Mouse (Mus musculus) frontal cortex, postnatal 14 days (tissue): ENCODE data around the gene Doc2a.

Experiments used
- DNase-seq, 2 experiments: peaks; one replicate each; pipeline ENCODE4 v3.0.0; 2022; ENCODE audit warnings: low spot score in 2 of 2

Doc2a gene

DNA sequence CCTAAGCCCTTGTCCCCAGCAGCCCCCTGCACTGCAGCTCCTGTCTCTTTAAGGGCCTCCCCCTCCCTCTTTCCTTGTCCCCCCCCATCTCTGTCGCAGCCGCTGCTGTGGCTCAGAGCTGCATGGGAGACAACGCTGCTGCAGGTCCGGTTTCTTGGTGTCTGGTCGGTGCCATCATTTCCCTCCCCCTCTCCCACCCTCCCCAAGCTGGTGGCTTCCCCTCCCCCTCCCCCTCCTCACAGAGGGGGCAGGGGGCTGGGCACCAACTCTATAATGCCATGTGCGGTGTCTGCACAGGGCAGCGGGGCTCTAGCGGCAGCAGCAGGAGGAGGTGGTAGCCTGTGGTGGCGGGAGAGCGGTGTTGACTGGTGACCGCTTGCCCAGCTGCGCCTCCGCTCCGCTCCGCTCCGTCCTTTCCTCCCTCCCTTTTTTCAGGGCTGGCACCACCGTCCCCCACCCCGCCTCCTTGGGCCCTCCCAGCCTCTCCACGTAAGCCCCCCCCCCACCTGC lies 24.0 kb upstream of the Doc2a start:
- no peak for DNase-seq

DNA sequence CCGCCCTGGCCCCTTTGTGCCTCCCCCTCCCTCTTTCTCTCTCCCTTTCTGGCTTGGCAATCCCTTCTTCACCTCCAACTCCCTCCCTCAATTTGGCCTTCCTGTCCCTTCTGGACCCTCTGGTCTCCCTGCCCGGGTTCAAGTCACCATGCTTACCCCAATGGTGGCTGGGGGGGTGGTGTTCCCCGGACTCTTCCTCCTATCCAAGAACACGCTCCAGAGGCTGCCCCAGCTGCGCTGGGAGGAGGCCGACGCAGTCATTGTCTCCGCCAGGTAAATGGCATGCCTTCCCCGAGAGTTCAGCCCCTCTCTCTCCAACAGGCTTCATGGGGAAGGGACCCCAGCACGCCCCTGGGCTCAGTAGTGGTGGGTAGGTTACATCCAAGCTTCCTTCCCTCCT lies 23.3 kb upstream of the Doc2a start:
- no peak for DNase-seq

DNA sequence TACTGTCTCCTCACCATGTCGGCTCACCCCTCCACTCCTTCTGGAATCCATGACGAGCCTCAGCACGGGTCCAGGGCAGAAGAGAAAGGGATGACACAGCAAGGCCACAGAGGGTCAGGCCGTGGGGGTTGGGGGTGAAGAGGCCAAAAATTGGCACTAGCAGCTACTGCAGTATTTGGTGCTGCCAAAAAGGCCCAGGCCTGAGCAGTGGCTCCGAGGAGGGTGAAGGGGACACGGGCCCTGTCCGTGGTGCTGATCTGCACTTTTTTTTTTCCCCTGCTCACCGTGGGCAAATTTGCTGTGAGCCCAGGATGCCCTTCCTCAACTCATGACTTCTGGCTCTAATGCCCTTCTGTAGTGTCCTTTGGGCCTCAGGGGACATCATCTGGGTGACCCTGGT lies 21.8 kb upstream of the Doc2a start:
- DNase-seq = no peak

DNA sequence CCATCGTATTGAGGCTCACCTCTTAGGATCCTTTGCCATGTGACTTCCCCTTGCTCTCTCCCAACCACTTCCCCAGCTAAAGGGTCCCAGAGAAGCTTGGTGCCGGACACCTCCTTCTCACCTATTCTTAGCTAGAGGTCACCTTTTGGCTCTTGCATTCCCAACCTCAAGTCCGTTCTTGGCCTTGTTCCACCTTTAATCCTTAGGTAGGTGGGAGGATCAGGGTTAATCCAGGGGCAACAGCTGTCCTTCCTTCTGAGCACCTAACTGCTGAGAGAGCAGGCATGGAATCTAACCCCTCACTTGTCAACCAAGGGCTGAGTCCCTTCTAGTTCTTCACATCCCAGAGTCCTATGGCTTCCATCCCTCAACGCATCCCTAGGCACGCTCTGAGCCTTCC lies 21.3 kb upstream of the Doc2a start:
- DNase-seq = no peak

GRCm38 (mm10) chr7:126831539-126831938 lies 15.7 kb upstream of the Doc2a start, which contains the start of gene 4930451I11Rik:
Gene 4930451I11Rik (minus strand): TSS chr7:126831639.
- no peak for DNase-seq

- DNase-seq = peak; percentile 67 to 75
Observed at GRCm38 (mm10) chr7:126832036-126832598, 15.1 kb upstream of the Doc2a start.

DNA sequence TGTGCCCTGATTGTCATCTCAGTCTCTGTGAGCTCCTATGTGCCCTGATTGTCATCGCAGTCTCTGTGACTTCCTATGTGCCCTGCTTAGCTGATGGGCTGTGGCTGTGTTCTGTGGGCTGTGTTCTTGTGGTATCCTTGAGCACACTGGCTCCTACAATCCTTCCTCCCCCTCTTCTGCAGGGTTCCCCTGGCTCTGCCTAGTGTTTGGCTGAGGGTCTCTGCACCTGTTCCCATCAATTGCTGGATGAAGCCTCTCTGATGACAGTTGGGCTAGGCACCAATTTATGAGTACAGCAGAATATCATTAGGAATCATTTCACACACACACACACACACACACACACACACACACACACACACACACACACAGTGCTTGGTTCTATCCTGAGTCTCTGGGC lies 13.9 kb upstream of the Doc2a start:
- DNase-seq = no peak

- DNase-seq = no peak
Observed at GRCm38 (mm10) chr7:126843276-126843675, 3.9 kb upstream of the Doc2a start.

GRCm38 (mm10) chr7:126845516-126845915 lies 1.7 kb upstream of the Doc2a start:
- DNase-seq = no peak

DNA sequence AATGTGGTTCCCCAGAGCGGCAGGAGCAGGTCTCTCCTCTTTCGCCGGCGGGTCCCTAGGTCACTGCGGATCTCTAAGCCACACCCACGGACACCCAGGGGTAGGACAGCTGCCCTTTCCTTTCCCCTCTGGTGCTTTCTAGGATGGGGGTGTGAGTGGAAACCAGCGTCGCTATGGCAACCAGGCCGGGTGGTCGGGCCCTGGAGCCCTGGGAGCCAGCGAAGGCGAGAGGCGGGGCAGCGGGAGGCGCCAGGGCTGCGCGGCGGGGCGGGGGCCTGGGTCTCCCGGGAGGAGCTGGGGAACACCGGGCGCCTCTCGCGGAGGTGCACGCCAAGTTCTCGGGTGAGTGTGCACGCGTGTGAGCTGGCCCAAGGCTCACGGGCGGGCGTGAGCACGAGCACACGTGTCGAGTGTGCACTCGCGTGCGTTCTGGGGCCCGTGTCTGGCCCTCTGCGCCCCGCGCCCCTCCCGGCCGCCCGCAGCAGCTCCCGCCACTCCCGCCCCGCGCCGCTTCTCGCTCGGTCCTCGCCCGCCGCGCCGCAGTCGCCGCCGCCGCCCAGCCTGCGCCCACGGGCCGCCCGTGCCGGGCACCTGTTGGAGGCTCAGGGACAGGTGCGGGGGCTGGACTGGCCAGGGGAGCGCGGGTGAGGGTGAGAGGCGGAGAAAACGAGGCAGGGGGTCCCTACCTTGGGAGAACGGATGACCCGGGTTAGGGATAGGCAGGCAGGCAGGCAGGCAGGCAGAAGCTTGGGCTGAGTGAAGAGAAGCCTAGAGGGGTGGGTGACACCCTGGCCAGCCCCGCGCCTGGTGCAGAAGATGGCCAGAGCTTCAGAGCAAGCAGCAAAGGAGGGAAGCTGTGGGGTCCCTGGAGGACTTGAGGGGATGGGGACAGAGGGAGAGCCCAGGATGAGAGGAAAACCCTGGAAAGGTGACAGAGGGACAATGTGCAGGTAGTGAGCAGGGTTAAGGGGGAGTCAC lies 494 bp downstream of the Doc2a start:
- DNase-seq = no peak

GRCm38 (mm10) chr7:126848794-126849193 lies 1.6 kb downstream of the Doc2a start:
- DNase-seq = no peak

DNA sequence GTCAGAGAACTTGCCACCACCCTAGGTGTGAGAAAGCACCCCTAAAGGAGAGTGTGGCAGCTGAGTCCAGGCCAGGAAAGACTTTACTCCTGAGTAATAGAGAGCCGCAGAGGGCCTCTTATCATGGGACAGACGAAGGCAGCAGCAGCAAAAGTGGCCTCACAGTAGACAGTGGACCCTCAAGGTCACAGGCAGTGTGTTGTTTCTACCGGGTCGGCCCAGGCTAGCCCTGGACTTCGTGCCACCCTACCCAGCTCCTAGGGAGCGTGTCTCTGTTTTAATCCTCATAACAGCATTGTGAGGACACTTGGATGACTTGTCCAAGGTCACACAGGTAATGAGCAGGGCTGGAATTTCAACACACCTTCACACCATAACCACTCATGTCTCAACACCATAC lies 2.9 kb downstream of the Doc2a start:
- DNase-seq = no peak

DNA sequence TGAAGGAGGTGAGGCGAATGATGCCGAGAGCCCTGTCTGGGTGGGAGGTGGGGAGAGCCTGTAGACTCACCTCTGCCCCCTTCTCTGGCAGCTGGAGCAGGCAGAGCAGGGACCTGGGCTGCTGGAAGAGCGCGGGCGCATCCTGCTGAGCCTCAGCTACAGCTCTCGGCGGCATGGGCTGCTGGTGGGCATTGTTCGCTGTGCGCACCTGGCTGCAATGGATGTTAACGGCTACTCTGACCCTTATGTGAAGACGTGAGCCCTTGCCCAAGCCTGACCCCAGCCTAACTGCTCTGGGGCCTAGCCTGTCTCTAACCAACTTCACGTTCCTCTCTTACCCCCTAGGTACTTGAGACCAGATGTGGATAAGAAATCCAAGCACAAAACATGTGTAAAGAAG lies 4.0 kb downstream of the Doc2a start:
- DNase-seq = no peak

GRCm38 (mm10) chr7:126853454-126853853 lies 6.2 kb downstream of the Doc2a start:
- DNase-seq = no peak

- DNase-seq = no peak
Observed at GRCm38 (mm10) chr7:126855641-126856040, 8.4 kb downstream of the Doc2a start.

DNA sequence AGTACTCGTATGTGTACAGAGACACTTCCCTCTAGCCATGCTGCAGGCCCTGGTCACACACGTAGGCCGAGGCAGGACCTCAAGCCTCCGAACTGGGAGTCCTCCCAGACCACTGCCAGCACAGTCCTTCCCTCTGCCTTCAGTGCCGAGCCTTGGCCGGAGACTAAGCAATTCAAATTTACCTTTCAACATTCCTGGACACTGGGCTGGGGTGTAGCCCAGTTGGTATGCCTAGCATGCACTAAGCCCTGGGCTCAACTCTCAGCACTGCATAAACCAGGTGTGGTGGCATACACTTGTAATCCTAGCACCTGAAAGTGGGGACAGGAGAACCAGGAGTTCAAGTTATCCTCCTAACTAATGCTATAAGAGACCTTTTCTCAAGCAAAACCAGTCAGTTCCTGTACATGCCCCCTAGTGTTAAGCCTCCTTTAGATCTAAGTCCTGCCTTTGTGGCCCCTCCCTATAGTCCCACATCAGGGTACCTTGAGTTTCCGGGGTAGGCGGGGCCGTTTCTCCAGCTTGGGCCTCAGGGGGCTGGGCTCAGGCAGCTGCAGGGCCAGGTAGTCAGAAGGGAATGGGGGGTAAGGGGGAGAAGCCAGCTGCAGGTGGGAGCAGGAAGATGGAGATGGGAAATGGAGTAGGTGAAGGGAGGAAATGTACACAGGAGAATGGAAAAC lies 9.7 kb downstream of the Doc2a start:
- no peak for DNase-seq

- no peak for DNase-seq
Observed at GRCm38 (mm10) chr7:126860987-126861386, 13.8 kb downstream of the Doc2a start.

DNA sequence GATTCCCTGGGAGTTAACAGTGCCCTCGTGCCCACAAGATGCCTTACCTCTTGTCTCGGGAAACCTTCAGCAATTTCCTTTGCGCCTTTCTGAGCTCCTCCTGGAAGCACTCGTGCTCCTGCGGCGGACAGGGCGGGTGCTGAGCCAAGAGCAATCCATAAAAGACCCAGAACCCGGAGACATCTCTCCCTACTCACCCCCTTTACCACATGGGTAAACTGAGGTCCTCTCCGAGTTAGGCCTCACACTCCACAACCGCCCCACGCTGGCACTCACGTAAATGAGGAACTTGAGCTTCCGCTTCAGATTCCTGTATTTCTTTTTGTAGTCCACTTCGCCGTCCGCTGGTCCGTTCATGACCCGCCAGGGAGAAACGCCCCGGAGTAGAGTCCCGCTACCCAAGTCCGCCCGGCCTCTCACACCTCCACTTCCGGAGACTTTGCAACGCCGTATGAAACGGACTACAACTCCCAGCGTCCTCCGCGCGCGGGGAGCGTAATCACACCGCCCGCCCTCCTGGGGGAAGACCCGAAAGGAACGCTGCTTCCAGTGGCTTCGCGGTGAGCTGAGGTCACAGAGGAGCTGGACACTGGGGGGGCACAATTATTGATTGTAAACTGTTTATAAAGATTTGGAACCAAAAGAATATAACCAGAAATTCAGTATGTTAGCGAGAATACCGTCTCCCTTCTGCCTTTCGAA lies 14.4 kb downstream of the Doc2a start, which contains the start of gene Hirip3:
Gene Hirip3 (plus strand): TSS at position 544 of the 702 bp plus-strand sequence.
- DNase-seq = peak; percentile 88 to 89

GRCm38 (mm10) chr7:126862147-126862784 lies 15.1 kb downstream of the Doc2a start, which contains the start of gene Ino80e:
Gene Ino80e (minus strand): TSS chr7:126862377.
- peak; percentile 92 to 94 for DNase-seq

DNA sequence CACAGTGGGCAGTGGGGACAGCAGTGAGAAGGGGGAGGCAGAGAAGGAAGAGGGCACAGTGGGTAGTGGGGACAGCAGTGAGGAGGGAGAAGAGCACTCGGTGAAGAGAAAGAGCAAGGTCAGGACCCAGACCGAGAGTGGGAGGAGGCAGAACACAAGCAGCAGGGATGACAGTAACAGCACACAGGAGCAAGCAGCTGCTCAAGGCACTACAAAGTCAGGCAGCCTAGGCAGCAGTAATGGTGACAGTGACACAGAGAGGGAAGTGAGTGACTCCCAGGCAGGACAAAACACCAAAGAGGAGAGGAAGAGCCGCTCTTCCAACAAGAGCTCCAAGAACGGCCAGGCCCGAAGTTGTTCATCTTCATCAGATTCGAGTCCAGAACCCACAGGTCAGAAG lies 16.6 kb downstream of the Doc2a start:
- no peak for DNase-seq

GRCm38 (mm10) chr7:126867534-126867933 lies 20.3 kb downstream of the Doc2a start:
- DNase-seq = no peak
